Mouse (Mus musculus): ENCODE measurements around the gene Cyb5d2. TPM values are rescaled to one million over a fixed set of nuclear protein-coding genes. Genes with fewer than 3 reads are reported as not detected.
"Not testable (repeated sequence)": the region's sequence is repeated elsewhere in the genome, so short reads cannot be mapped to it uniquely, and the experiment has no call there.

The Cyb5d2 gene
- total RNA-seq, 2 experiments from 2014 or later: 2.2 to 9.7 TPM

- peak; percentile 97 for ATAC-seq (replicated peaks; ENCODE audit: poor library complexity, severe bottlenecking)
These were observed 13.8 kb downstream of the Cyb5d2 start for GRCm38 (mm10) chr11:72782103-72782502.

- no peak for ATAC-seq (replicated peaks; ENCODE audit: poor library complexity, severe bottlenecking)
These were observed 17.0 kb downstream of the Cyb5d2 start for GRCm38 (mm10) chr11:72778957-72779356.

GRCm38 (mm10) chr11:72772611-72773010 lies 23.3 kb downstream of the Cyb5d2 start:
- not testable (repeated sequence) for ATAC-seq (replicated peaks; ENCODE audit: poor library complexity, severe bottlenecking)

- no peak for ATAC-seq (replicated peaks; ENCODE audit: poor library complexity, severe bottlenecking)
These were observed 24.5 kb downstream of the Cyb5d2 start for GRCm38 (mm10) chr11:72771461-72771860.

GRCm38 (mm10) chr11:72770816-72771215 lies 25.1 kb downstream of the Cyb5d2 start:
- no peak for ATAC-seq (replicated peaks; ENCODE audit: poor library complexity, severe bottlenecking)

DNA sequence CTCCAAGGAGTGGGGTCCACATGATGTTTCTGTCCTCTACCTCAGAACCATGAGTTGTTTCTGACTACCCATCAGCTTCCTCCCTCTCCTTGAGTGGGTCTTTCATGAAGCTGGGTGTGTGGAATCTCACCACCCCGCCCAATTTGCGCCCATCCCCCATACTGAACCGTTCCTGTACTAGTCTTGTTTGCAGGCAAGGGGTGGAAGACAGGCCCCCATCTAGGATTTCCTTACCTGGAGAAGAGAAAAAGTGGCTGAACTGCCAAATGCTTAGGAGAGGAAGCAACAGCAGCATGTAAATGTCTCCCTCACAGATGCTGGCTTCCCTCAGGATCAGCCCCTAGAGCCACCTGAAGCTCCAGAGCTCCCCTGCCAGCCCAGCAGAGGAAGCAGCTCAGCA lies 25.6 kb downstream of the Cyb5d2 start:
- no peak for ATAC-seq (replicated peaks; ENCODE audit: poor library complexity, severe bottlenecking)

DNA sequence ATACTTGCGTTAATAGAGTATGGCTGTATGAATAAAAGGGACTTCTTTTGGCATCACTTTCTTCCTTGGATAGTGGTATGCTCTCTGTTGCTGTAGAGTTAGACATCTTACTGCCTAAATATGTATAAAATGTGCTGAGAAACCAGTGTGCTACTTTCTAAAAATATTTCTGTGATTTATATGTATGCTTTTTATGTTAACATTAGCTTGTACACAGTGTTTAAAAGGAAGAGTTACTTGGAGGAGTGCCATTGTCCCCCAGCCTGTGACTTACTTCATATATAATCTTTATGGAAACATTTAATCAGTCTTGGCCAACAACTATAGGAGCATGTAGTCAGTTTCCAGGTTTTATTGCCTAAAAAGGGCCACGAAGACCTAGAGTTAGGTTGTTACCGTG lies 26.9 kb downstream of the Cyb5d2 start:
- no peak for ATAC-seq (replicated peaks; ENCODE audit: poor library complexity, severe bottlenecking)

- no peak for ATAC-seq (replicated peaks; ENCODE audit: poor library complexity, severe bottlenecking)
These were observed 28.2 kb downstream of the Cyb5d2 start for GRCm38 (mm10) chr11:72767716-72768115.

GRCm38 (mm10) chr11:72764270-72764669 lies 31.7 kb downstream of the Cyb5d2 start:
- no peak for ATAC-seq (replicated peaks; ENCODE audit: poor library complexity, severe bottlenecking)

GRCm38 (mm10) chr11:72760781-72761180 lies 35.2 kb downstream of the Cyb5d2 start:
- ATAC-seq (replicated peaks; ENCODE audit: poor library complexity, severe bottlenecking): no peak

- no peak for ATAC-seq (replicated peaks; ENCODE audit: poor library complexity, severe bottlenecking)
These were observed 36.4 kb downstream of the Cyb5d2 start for GRCm38 (mm10) chr11:72759581-72759980.

DNA sequence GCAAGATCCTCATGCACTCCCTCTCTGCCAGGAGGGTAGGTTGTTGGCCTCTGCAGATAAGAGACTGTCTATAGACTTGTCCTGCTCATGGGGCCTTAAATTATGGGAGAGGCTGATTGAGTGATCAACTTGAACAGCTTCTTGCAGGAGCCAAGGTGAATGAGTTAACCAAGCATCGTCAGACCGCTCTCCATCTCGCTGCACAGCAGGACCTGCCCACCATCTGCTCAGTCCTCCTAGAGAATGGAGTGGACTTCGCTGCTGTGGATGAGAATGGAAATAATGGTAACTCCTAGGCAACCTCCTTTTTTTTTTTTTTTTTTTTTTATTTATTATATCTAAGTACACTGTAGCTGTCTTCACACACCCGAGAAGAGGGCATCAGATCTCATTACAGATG lies 37.6 kb downstream of the Cyb5d2 start:
- no peak for ATAC-seq (replicated peaks; ENCODE audit: poor library complexity, severe bottlenecking)

GRCm38 (mm10) chr11:72751956-72752355 lies 44.0 kb downstream of the Cyb5d2 start:
- ATAC-seq (replicated peaks; ENCODE audit: poor library complexity, severe bottlenecking): peak; percentile 68

GRCm38 (mm10) chr11:72739048-72739447 lies 56.9 kb downstream of the Cyb5d2 start:
- ATAC-seq (replicated peaks; ENCODE audit: poor library complexity, severe bottlenecking): peak; percentile 17; the same call in 1 of the 2 replicates

- ATAC-seq (replicated peaks; ENCODE audit: poor library complexity, severe bottlenecking): not testable (repeated sequence)
These were observed 58.4 kb downstream of the Cyb5d2 start for GRCm38 (mm10) chr11:72737517-72737916.

- no peak for ATAC-seq (replicated peaks; ENCODE audit: poor library complexity, severe bottlenecking)
These were observed 59.6 kb downstream of the Cyb5d2 start for GRCm38 (mm10) chr11:72736320-72736719.

GRCm38 (mm10) chr11:72735519-72735860 lies 60.5 kb downstream of the Cyb5d2 start:
- no peak for ATAC-seq (replicated peaks; ENCODE audit: poor library complexity, severe bottlenecking)

- ATAC-seq (replicated peaks; ENCODE audit: poor library complexity, severe bottlenecking): no peak
These were observed 61.0 kb downstream of the Cyb5d2 start for GRCm38 (mm10) chr11:72734840-72735518.

GRCm38 (mm10) chr11:72733736-72734135 lies 62.2 kb downstream of the Cyb5d2 start:
- ATAC-seq (replicated peaks; ENCODE audit: poor library complexity, severe bottlenecking): no peak
